Mouse (Mus musculus) layer of hippocampus, adult 9-10 months (tissue): ENCODE data around the gene Lrrc49.

Experiments
- DNase-seq: peaks from one replicate; pipeline ENCODE4 v3.0.0; 2022; ENCODE audit warnings: low spot score

The Lrrc49 gene

GRCm38 (mm10) chr9:60674780-60675179 lies 13.2 kb downstream of the Lrrc49 start:
- no peak for DNase-seq

- DNase-seq, result no peak
These were observed 15.4 kb downstream of the Lrrc49 start for GRCm38 (mm10) chr9:60672568-60672967.

GRCm38 (mm10) chr9:60668886-60669285 lies 19.1 kb downstream of the Lrrc49 start:
- DNase-seq, result no peak

- DNase-seq, result no peak
These were observed 22.4 kb downstream of the Lrrc49 start for GRCm38 (mm10) chr9:60665535-60665934.

GRCm38 (mm10) chr9:60664866-60665265 lies 23.1 kb downstream of the Lrrc49 start:
- DNase-seq, result no peak

- DNase-seq, result no peak
These were observed 23.6 kb downstream of the Lrrc49 start for GRCm38 (mm10) chr9:60664385-60664784.

- no peak for DNase-seq
These were observed 25.0 kb downstream of the Lrrc49 start for GRCm38 (mm10) chr9:60662936-60663335.

GRCm38 (mm10) chr9:60653582-60653981 lies 34.4 kb downstream of the Lrrc49 start:
- DNase-seq, result no peak

- no peak for DNase-seq
These were observed 34.8 kb downstream of the Lrrc49 start for GRCm38 (mm10) chr9:60653137-60653536.

GRCm38 (mm10) chr9:60650277-60650676 lies 37.7 kb downstream of the Lrrc49 start:
- no peak for DNase-seq

GRCm38 (mm10) chr9:60648981-60649975 lies 38.7 kb downstream of the Lrrc49 start:
- no peak for DNase-seq

GRCm38 (mm10) chr9:60633601-60634000 lies 54.4 kb downstream of the Lrrc49 start:
- DNase-seq, result no peak

GRCm38 (mm10) chr9:60626311-60626791 lies 61.6 kb downstream of the Lrrc49 start:
- DNase-seq, result no peak

GRCm38 (mm10) chr9:60625895-60626294 lies 62.1 kb downstream of the Lrrc49 start:
- no peak for DNase-seq

- DNase-seq, result no peak
These were observed 71.0 kb downstream of the Lrrc49 start for GRCm38 (mm10) chr9:60616946-60617345.

GRCm38 (mm10) chr9:60616359-60616758 lies 71.6 kb downstream of the Lrrc49 start:
- no peak for DNase-seq

- no peak for DNase-seq
These were observed 75.7 kb downstream of the Lrrc49 start for GRCm38 (mm10) chr9:60612260-60612659.

- no peak for DNase-seq
These were observed 77.8 kb downstream of the Lrrc49 start for GRCm38 (mm10) chr9:60610194-60610593.

- no peak for DNase-seq
These were observed 79.1 kb downstream of the Lrrc49 start for GRCm38 (mm10) chr9:60608857-60609256.

- DNase-seq, result no peak
These were observed 79.9 kb downstream of the Lrrc49 start for GRCm38 (mm10) chr9:60608086-60608485.

- DNase-seq, result no peak
These were observed 83.0 kb downstream of the Lrrc49 start for GRCm38 (mm10) chr9:60604971-60605370.

GRCm38 (mm10) chr9:60601936-60602335 lies 86.0 kb downstream of the Lrrc49 start:
- no peak for DNase-seq

GRCm38 (mm10) chr9:60600273-60600672 lies 87.7 kb downstream of the Lrrc49 start:
- DNase-seq, result no peak

- DNase-seq, result no peak
These were observed 88.5 kb downstream of the Lrrc49 start for GRCm38 (mm10) chr9:60599489-60599888.
